Mouse (Mus musculus) kidney, adult 2 months (tissue): ENCODE data around the gene Tbx2. TPM values are rescaled to one million over a fixed set of nuclear protein-coding genes. Genes with fewer than 3 reads are reported as not detected.

Source experiments
- DNase-seq: peaks from one replicate; pipeline ENCODE4 v3.0.0; 2021
- H3K27ac ChIP-seq: fragments of 200-500 bp; 2 replicates; pipeline ENCODE4 v1.5.1; 2012; ENCODE audit warnings: low read depth, low read length, control low read depth, inconsistent platforms; ENCODE audit not compliant: insufficient read depth
- H3K27me3 ChIP-seq: fragments of 200-500 bp; replicated peaks from 2 replicates; pipeline ENCODE4 v1.6.1; 2012; ENCODE audit warnings: mild to moderate bottlenecking, moderate library complexity, low read length, inconsistent platforms; ENCODE audit not compliant: control insufficient read depth, insufficient read depth
- H3K36me3 ChIP-seq: fragments of 200-500 bp; 2 replicates; pipeline ENCODE4 v1.6.1; 2012; ENCODE audit warnings: mild to moderate bottlenecking, moderate library complexity, low read length, inconsistent platforms; ENCODE audit not compliant: control insufficient read depth, insufficient read depth
- H3K4me1 ChIP-seq: fragments of 200-500 bp; 2 replicates; pipeline ENCODE4 v1.6.1; 2011; ENCODE audit warnings: low read length; ENCODE audit not compliant: control insufficient read depth, insufficient read depth
- H3K4me3 ChIP-seq: fragments of 200-500 bp; 2 replicates; pipeline ENCODE4 v1.5.1; 2011; ENCODE audit warnings: mild to moderate bottlenecking, low read depth, low read length, control low read depth; ENCODE audit not compliant: insufficient read depth
- CTCF ChIP-seq: fragments of 200-500 bp; conservative IDR thresholded peaks from 2 replicates; pipeline ENCODE4 v1.5.1; 2011; ENCODE audit warnings: low read depth, mild to moderate bottlenecking, control low read depth, low read length, moderate library complexity, mixed read lengths; ENCODE audit not compliant: insufficient read depth, insufficient read length
- POLR2A ChIP-seq: fragments of 200-500 bp; IDR thresholded peaks from one replicate; pipeline ENCODE4 v1.6.1; 2011; ENCODE audit warnings: low read depth, low read length, control low read depth
- WGBS: fragments of 180-500 bp; shearing (Covaris S2); methylation state at CpG from one replicate; pipeline ENCODE4 v1.1.7; 2018; 5-methylcytosine and 5-hydroxymethylcytosine counted together
- polyA plus RNA-seq: library from polyadenylated mRNA; depleted of rRNA; stranded (reverse); fragments of >200 nt; gene quantifications from 2 replicates; pipeline ENCODE4 v1.2.3, GENCODE M21; 2012; rRNA removed

Gene Tbx2
- polyA plus RNA-seq, 1 experiment: 58.5 TPM

GRCm38 (mm10) chr11:85887801-85888450, 55.6 kb downstream of the Tbx2 start:
- Histone ChIP-seq H3K4me3 (no peak overlapping the region), H3K4me1 (no peaks in the 10 kb centered on the region), H3K27me3 (peaks cover 6% of the 10 kb centered on the region), H3K36me3 (no peaks in the 10 kb centered on the region), H3K27ac (no peak overlapping the region)
- DNase-seq: no peak
- WGBS: 18% methylated on average over 17 of the region's 17 CpGs
- TF ChIP-seq CTCF: no peak
- TF ChIP-seq POLR2A: no peak

- peaks cover 6% of the 10 kb centered on the region for H3K27me3 ChIP-seq
- no peak overlapping the region for H3K27ac ChIP-seq
- no peaks in the 10 kb centered on the region for H3K4me1 ChIP-seq
- no peak for DNase-seq
- TF ChIP-seq POLR2A (no peak), CTCF (no peak)
- no peaks in the 10 kb centered on the region for H3K36me3 ChIP-seq
- no peak overlapping the region for H3K4me3 ChIP-seq
- 22% methylated on average over 26 of the region's 26 CpGs for WGBS
Observed at GRCm38 (mm10) chr11:85888451-85888961, 56.2 kb downstream of the Tbx2 start.

DNA sequence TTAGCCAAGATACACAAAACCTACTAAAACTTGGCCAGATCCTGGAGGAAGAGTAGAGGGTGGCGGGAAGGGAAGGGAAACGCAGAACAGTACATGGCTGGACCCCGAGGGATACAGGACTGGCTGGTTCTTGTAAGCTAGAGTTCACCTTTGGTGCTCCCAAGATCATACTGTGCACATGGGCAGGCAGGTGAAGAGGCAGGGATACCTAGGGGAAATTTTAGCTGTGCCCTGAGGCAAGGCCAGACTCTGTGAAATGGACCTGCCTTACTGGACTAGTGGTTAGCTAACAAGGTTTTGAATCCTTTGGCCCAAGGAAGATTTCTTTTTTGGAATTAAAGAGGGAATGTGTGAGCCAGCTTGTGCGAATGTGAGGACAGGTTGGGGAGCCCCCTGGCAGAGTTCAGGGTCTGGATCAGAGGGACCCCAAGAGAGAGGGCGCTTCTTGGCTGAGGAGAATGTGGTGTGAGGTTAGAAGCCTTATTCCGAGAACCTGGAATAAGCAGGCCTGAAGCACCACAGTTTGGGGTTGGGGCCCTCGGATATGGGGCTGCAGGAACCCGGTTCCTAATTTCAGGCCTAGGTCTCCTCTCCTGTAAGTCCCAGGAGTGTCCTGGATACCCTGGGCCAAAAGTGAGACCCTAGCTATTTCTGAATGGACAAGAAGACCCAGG, 56.8 kb downstream of the Tbx2 start:
- H3K36me3 ChIP-seq: no peaks in the 10 kb centered on the region
- WGBS: 70% methylated on average over 8 of the region's 8 CpGs
- TF ChIP-seq CTCF (no peak), POLR2A (no peak)
- DNase-seq: no peak
- H3K27me3 ChIP-seq: peaks cover 8% of the 10 kb centered on the region
- H3K4me1 ChIP-seq: no peaks in the 10 kb centered on the region
- H3K4me3 ChIP-seq: no peak overlapping the region
- no peak overlapping the region for H3K27ac ChIP-seq

- TF ChIP-seq CTCF: no peak
- Histone ChIP-seq H3K4me1 (peaks cover 2% of the 10 kb centered on the region; the same call in 1 of the 2 replicates), H3K4me3 (no peak overlapping the region), H3K27me3 (peaks cover 10% of the 10 kb centered on the region), H3K36me3 (no peaks in the 10 kb centered on the region), H3K27ac (no peak overlapping the region)
- peak; percentile 19 for DNase-seq
- 16% methylated on average over 47 of the region's 47 CpGs for WGBS
Observed at GRCm38 (mm10) chr11:85889730-85890562, 57.6 kb downstream of the Tbx2 start.

DNA sequence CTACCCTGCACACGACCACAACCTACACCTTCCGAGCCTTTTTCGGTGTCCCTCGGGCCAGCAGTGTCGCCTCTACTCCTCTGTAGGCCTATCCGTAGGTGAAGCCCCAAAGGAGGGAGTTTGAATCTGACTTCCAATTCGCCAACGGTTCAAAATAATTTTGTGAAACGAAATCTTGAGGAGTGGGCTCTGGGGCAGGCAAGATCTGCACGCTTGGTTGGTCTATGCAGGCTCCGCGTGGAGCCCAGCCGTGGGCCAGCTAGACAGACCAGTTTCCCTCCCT, 58.2 kb downstream of the Tbx2 start:
- peaks cover 14% of the 10 kb centered on the region for H3K27me3 ChIP-seq
- no peak for TF ChIP-seq CTCF
- no peak for TF ChIP-seq POLR2A
- no peak overlapping the region for H3K4me3 ChIP-seq
- no peak for DNase-seq
- peaks cover 2% of the 10 kb centered on the region; the same call in 1 of the 2 replicates for H3K4me1 ChIP-seq
- 14% methylated on average over 13 of the region's 13 CpGs for WGBS
- no peaks in the 10 kb centered on the region for H3K36me3 ChIP-seq
- no peak overlapping the region for H3K27ac ChIP-seq

- TF ChIP-seq CTCF: no peak
- no peak for TF ChIP-seq POLR2A
- no peak for DNase-seq
- Histone ChIP-seq H3K4me3 (no peak overlapping the region), H3K36me3 (no peaks in the 10 kb centered on the region), H3K4me1 (peaks cover 2% of the 10 kb centered on the region; the same call in 1 of the 2 replicates), H3K27ac (no peak overlapping the region), H3K27me3 (peaks cover 14% of the 10 kb centered on the region)
- WGBS: 13% methylated on average over 13 of the region's 13 CpGs
Observed at GRCm38 (mm10) chr11:85891010-85891691, 58.8 kb downstream of the Tbx2 start.

Other genes starting within 250 kb of the Tbx2 start
- gene Gm11444, start 17.8 kb downstream of the Tbx2 start, polyA plus RNA-seq: not detected in 2 replicates
- gene Tbx4, start 53.9 kb downstream of the Tbx2 start, polyA plus RNA-seq: 0.08 TPM in 2 replicates